7 mouse cellular contexts compared by ENCODE assay signal in genomic region chr1:165459503-165460181, GRCm38 (mm10). TPM values are rescaled to one million over a fixed set of nuclear protein-coding genes. Genes with fewer than 3 reads are reported as not detected.
DNase-seq lines count a peak whose midpoint lies in the region; ATAC-seq lines count a peak whose summit lies in the region.

No protein-coding gene starts in this region.

- H3K27ac ChIP-seq in intestine, embryonic 16.5 days (ENCODE audit: low read length), result peak overlapping the region; percentile 94
- H3K27ac ChIP-seq in midbrain, embryonic 10.5 days (replicated peaks), result peak overlapping the region; percentile 91

- peak; percentile 26 for ATAC-seq in intestine, embryonic 16.5 days

- intact Hi-C loops in gastrocnemius, postnatal 36 days (cut with DNase I), result loop anchor here (5.0 kb wide), 1 partner anchor 183 kb away; no protein-coding TSS in a partner anchor
- intact Hi-C loops in left cerebral cortex, postnatal 4 days (cut with DNase I), result loop anchor here (2.0 to 10.0 kb wide), 2 partner anchors 175 to 225 kb away; partner anchors contain the start of genes Mpzl1 and Tiprl

- peak overlapping the region; percentile 92 for H3K4me3 ChIP-seq in intestine, embryonic 16.5 days (ENCODE audit: low read length)
- H3K4me3 ChIP-seq in midbrain, embryonic 10.5 days, result peak overlapping the region; percentile 95

- H3K36me3 ChIP-seq in intestine, embryonic 16.5 days (ENCODE audit: control insufficient read depth, insufficient read depth, low read length), result no peaks in the 10 kb centered on the region
- no peaks in the 10 kb centered on the region for H3K36me3 ChIP-seq in midbrain, embryonic 10.5 days

- peaks cover 3% of the 10 kb centered on the region; the same call in 1 of the 2 replicates for H3K4me1 ChIP-seq in intestine, embryonic 16.5 days (ENCODE audit: control insufficient read depth, insufficient read depth, low read length)
- H3K4me1 ChIP-seq in midbrain, embryonic 10.5 days, result peaks cover 16% of the 10 kb centered on the region

- H3K4me2 ChIP-seq in intestine, embryonic 16.5 days (ENCODE audit: low read depth, low read length), result peak overlapping the region; percentile 84

- DNase-seq in adrenal gland, adult 2 months, result peak; percentile 74
- peak; percentile 61 for DNase-seq in embryo, embryonic 10.5 days (ENCODE audit: low spot score)
- peak; percentile 69 to 72 for DNase-seq in gastrocnemius, postnatal 36 days
- peak; percentile 47 for DNase-seq in left cerebral cortex, postnatal 4 days
- peak; percentile 62 for DNase-seq in midbrain, embryonic 10.5 days (ENCODE audit: low spot score)
- DNase-seq in spleen, adult 12 weeks (ENCODE audit: low spot score), result peak; percentile 58

- no peaks in the 10 kb centered on the region for H3K9me3 ChIP-seq in intestine, embryonic 16.5 days (ENCODE audit: control insufficient read depth, low read length)
- no peaks in the 10 kb centered on the region for H3K9me3 ChIP-seq in midbrain, embryonic 10.5 days (replicated peaks)

- WGBS in intestine, embryonic 16.5 days, result under 1% methylated on average over 57 of the region's 60 CpGs
- under 1% methylated on average over 60 of the region's 60 CpGs for WGBS in midbrain, embryonic 10.5 days

- no peaks in the 10 kb centered on the region for H3K27me3 ChIP-seq in intestine, embryonic 16.5 days (replicated peaks; ENCODE audit: control insufficient read depth, insufficient read depth, low read length)
- no peaks in the 10 kb centered on the region for H3K27me3 ChIP-seq in midbrain, embryonic 10.5 days (ENCODE audit: low read depth, poor library complexity, severe bottlenecking)

- peak overlapping the region; percentile 91 for H3K9ac ChIP-seq in intestine, embryonic 16.5 days (ENCODE audit: low read depth, low read length)

RNA-seq across cellular contexts. Expression of gene Dcaf6, which starts 0.6 kb away (rescaled TPM):
- total RNA-seq in adrenal gland, adult 2 months (2021), result 10 to 100 TPM; 31.7 to 34.3 TPM
- 23.2 and 27.9 TPM in 2 replicates for polyA plus RNA-seq in adrenal gland, adult 2 months (2012; rRNA removed)
- 100 to 1,000 TPM; 254 to 275 TPM for total RNA-seq in gastrocnemius, postnatal 36 days (2021)
- 10.1 and 10.7 TPM in 2 replicates for polyA plus RNA-seq in intestine, embryonic 16.5 days (2015; fragmentation: Nextera tagmentation; extraction: Ambion mirVana)
- 10 to 100 TPM; 60.7 to 62.6 TPM for total RNA-seq in left cerebral cortex, postnatal 4 days (2021)
- 6.3 and 6.7 TPM in 2 replicates for polyA plus RNA-seq in midbrain, embryonic 10.5 days (2016; fragmentation: Nextera tagmentation; extraction: Ambion mirVana)

RNA-seq across cellular contexts. Expression of gene Mpc2, which starts 0.8 kb away (rescaled TPM):
- total RNA-seq in adrenal gland, adult 2 months (2021), result 100 to 1,000 TPM; 166 to 287 TPM
- 194 and 215 TPM in 2 replicates for polyA plus RNA-seq in adrenal gland, adult 2 months (2012; rRNA removed)
- total RNA-seq in gastrocnemius, postnatal 36 days (2021), result 100 to 1,000 TPM; 319 to 325 TPM
- 154 and 156 TPM in 2 replicates for polyA plus RNA-seq in intestine, embryonic 16.5 days (2015; fragmentation: Nextera tagmentation; extraction: Ambion mirVana)
- total RNA-seq in left cerebral cortex, postnatal 4 days (2021), result 100 to 1,000 TPM; 107 to 109 TPM
- 96.4 and 97.5 TPM in 2 replicates for polyA plus RNA-seq in midbrain, embryonic 10.5 days (2016; fragmentation: Nextera tagmentation; extraction: Ambion mirVana)

RNA-seq across cellular contexts. Expression of gene Adcy10, which starts 25.3 kb away (rescaled TPM):
- total RNA-seq in adrenal gland, adult 2 months (2021), result 1 to 10 TPM in 1 of 2 experiments, under 1 TPM in 1; 0.45 to 1.8 TPM
- 0.19 and 0.36 TPM in 2 replicates for polyA plus RNA-seq in adrenal gland, adult 2 months (2012; rRNA removed)
- not detected for total RNA-seq in gastrocnemius, postnatal 36 days (2021)
- not detected in 2 replicates for polyA plus RNA-seq in intestine, embryonic 16.5 days (2015; fragmentation: Nextera tagmentation; extraction: Ambion mirVana)
- total RNA-seq in left cerebral cortex, postnatal 4 days (2021), result under 1 TPM in 1 of 2 experiments, not detected in 1; 0.18 TPM
- polyA plus RNA-seq in midbrain, embryonic 10.5 days (2016; fragmentation: Nextera tagmentation; extraction: Ambion mirVana), result 0.05 and 0.20 TPM in 2 replicates

Comparison
In these comparisons a context has a peak if more than half of its experiments do, and no peak if none do; other contexts are left out.
1. Peak in every context shown above with its lines: DNase-seq, ATAC-seq, H3K4me3 ChIP-seq and H3K27ac ChIP-seq.
2. RNA of gene Dcaf6, which starts 0.6 kb away (total RNA-seq): 254 to 275 TPM in gastrocnemius, postnatal 36 days; 60.7 to 62.6 TPM in left cerebral cortex, postnatal 4 days and 31.7 to 34.3 TPM in adrenal gland, adult 2 months; every median in the first group is over 4 times any median in the second.